Mouse (Mus musculus): ENCODE results near the gene Prdm16. TPM values are rescaled to one million over a fixed set of nuclear protein-coding genes. Genes with fewer than 3 reads are reported as not detected.

Prdm16 gene
- polyA plus RNA-seq, 1 experiment from 2014 or later, result 7.7 TPM

DNA sequence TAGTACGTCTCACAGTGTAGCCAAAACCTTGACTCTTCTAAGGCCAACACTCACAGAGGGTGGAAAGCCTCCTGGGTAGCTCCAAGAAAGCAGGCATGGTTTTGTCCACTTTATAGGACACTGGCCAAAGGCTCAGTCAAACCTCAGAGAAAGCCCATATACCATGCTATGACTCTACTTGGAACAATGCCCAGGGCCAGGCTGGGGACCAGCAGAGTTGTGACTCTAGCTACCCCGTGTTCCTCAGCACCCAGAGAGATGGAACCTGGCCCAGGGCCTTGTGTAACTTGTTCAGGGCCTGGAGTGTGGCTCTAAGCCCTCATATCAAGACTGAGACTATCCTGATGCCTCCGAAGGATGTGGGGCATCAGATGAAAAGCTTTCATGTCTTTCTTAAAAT lies 178.9 kb downstream of the Prdm16 start:
- Histone ChIP-seq H3K9ac (replicated peaks) (no peak overlapping the region), H3K4me1 (peaks cover 6% of the 10 kb centered on the region; the same call in 1 of the 2 replicates), H3K4me3 (replicated peaks) (no peak overlapping the region), H3K4me2 (no peak overlapping the region), H3K27ac (replicated peaks) (no peak overlapping the region), H3K27me3 (replicated peaks) (peaks cover 57% of the 10 kb centered on the region), H3K36me3 (no peaks in the 10 kb centered on the region), H3K9me3 (replicated peaks) (no peaks in the 10 kb centered on the region)
- WGBS, result 84% methylated on average over 3 of the region's 3 CpGs
- ATAC-seq (ENCODE audit: low FRiP score), result no peak

DNA sequence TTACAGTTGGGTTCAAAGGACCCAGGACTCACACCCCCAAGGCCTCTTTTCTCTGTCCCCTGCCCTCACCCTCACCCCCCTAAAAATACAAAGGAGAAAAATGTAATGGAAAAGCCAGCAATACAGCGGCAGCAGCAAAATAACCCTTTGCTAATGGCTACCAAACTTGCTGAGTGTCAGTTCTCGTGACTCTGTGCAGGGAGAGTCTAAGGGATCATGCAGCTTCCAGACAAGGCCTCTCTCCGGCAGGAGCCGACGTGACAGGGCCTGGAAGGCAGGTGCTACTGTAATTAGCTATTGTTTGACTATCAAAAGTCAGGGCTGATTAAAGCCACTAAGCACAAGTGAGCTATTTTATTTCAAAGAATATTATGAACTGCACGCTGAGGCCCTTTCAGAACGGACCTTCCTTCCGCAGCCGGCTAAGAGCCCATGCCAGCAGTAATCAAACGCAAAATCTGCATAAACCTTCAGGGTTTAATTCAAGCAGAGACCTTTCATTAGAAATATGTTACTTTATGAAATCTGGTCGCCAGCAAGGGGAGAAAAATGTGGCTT lies 180.3 kb downstream of the Prdm16 start:
- Histone ChIP-seq H3K9ac (replicated peaks) (no peak overlapping the region), H3K27me3 (replicated peaks) (peaks cover 56% of the 10 kb centered on the region)

DNA sequence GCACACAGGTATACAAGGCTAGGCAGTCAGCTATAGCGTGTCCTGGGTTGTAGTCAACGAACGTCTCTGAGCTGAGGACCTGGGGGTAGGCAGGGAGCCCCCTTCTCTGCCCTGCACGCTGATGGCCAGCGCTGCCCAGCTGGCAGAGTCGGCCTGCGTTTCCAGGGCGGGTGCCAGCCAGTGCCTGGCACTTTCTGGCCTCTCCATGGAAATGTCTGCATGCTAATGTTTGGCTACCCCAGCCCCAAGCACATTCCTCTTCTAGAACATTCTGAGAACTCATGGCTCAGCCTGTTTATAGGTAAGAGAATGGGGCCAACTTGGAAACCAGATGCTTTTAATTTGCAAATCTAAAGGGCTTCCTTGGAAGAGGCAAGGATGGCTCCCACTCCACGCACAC lies 186.2 kb downstream of the Prdm16 start:
- no peak for ATAC-seq (ENCODE audit: low FRiP score)
- peaks cover 60% of the 10 kb centered on the region for H3K27me3 ChIP-seq (replicated peaks)
- H3K27ac ChIP-seq (replicated peaks), result no peak overlapping the region
- no peaks in the 10 kb centered on the region for H3K36me3 ChIP-seq
- H3K4me2 ChIP-seq, result no peak overlapping the region
- no peak overlapping the region for H3K4me3 ChIP-seq (replicated peaks)
- no peak overlapping the region for H3K9ac ChIP-seq (replicated peaks)
- H3K4me1 ChIP-seq, result peaks cover 6% of the 10 kb centered on the region; the same call in 1 of the 2 replicates
- no peaks in the 10 kb centered on the region for H3K9me3 ChIP-seq (replicated peaks)
- 88% methylated on average over 9 of the region's 9 CpGs for WGBS

More for the DNA sequence above, 180.3 kb downstream of the Prdm16 start:
- Histone ChIP-seq H3K36me3 (no peaks in the 10 kb centered on the region), H3K27ac (replicated peaks) (no peak overlapping the region), H3K4me3 (replicated peaks) (no peak overlapping the region), H3K4me2 (no peak overlapping the region), H3K9me3 (replicated peaks) (no peaks in the 10 kb centered on the region), H3K4me1 (peaks cover 6% of the 10 kb centered on the region; the same call in 1 of the 2 replicates)
- 41% methylated on average over 11 of the region's 11 CpGs for WGBS
- no peak for ATAC-seq (ENCODE audit: low FRiP score)

DNA sequence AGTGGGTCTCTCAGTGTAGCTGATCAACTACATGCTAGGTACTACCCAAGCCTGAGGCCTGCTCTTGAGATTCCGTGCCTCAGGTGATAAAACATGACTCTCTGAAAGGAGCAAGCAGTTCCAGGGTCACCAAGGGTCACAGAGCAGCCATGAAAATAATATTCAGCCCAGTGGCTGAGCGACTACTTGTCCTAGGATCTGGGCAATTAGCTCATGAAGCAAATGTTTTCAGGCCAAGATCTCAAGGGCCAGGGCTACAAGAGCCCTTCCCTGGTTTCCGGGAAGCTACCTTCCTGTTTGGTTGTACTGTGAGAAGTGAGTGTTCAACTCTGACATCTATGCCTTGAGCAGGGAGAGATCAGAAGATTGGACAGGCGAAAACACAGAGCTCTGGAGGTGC lies 186.6 kb downstream of the Prdm16 start:
- Histone ChIP-seq H3K4me3 (replicated peaks) (no peak overlapping the region), H3K4me2 (no peak overlapping the region), H3K27me3 (replicated peaks) (peaks cover 60% of the 10 kb centered on the region), H3K9ac (replicated peaks) (no peak overlapping the region), H3K27ac (replicated peaks) (no peak overlapping the region), H3K36me3 (no peaks in the 10 kb centered on the region), H3K4me1 (peaks cover 6% of the 10 kb centered on the region; the same call in 1 of the 2 replicates), H3K9me3 (replicated peaks) (no peaks in the 10 kb centered on the region)
- WGBS, result 79% methylated on average over 4 of the region's 4 CpGs
- ATAC-seq (ENCODE audit: low FRiP score), result no peak

DNA sequence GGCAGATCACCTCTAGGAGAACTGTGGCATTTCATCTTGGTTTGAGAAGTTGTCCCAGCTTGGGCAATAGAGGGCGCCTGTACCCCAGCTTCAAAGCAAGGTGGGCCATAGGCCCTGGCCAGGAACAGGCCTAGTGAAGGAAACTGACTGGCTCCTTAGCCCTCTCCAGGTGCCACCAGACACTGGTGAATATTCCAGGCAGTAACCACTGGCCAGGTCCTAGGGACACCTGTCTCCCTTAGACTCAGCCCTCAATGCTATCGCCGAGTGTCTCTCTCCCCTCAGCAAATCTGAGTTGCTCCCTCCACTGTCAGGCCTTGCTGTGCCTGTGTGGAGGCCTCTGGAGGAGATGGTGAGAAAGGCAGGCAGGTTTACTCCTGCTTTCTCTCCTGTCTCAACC lies 187.3 kb downstream of the Prdm16 start:
- ATAC-seq (ENCODE audit: low FRiP score), result no peak
- H3K36me3 ChIP-seq, result no peaks in the 10 kb centered on the region

DNA sequence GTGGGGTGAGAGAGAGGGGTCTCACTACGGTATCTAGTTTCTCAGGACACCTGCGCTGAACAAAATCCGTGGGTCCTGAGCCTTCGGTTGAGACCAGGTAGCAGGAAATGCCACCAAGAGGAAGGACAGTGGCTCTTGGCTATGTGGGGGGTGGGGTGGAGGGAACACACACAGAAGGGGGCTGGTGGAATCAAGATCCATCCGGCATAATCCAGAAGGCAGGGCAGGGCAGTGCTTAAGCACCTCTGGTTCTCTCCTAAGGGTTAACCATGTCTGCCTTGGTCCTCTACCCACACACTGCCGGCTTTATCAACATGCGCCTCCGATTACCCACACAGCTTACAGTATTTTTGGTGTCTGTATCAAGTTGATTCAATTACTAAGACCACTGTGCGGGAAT lies 191.0 kb downstream of the Prdm16 start:
- H3K27ac ChIP-seq (replicated peaks), result no peak overlapping the region
- H3K27me3 ChIP-seq (replicated peaks), result peaks cover 61% of the 10 kb centered on the region
- no peak overlapping the region for H3K4me3 ChIP-seq (replicated peaks)
- no peak for ATAC-seq (ENCODE audit: low FRiP score)
- no peak overlapping the region for H3K9ac ChIP-seq (replicated peaks)
- H3K4me1 ChIP-seq, result peaks cover 6% of the 10 kb centered on the region; the same call in 1 of the 2 replicates
- 72% methylated on average over 9 of the region's 9 CpGs for WGBS
- no peak overlapping the region for H3K4me2 ChIP-seq
- H3K9me3 ChIP-seq (replicated peaks), result no peaks in the 10 kb centered on the region
- H3K36me3 ChIP-seq, result no peaks in the 10 kb centered on the region

More for the DNA sequence above, 187.3 kb downstream of the Prdm16 start:
- H3K4me2 ChIP-seq, result no peak overlapping the region
- no peaks in the 10 kb centered on the region for H3K9me3 ChIP-seq (replicated peaks)
- H3K27me3 ChIP-seq (replicated peaks), result peaks cover 60% of the 10 kb centered on the region
- H3K4me1 ChIP-seq, result peaks cover 6% of the 10 kb centered on the region; the same call in 1 of the 2 replicates
- no peak overlapping the region for H3K4me3 ChIP-seq (replicated peaks)
- no peak overlapping the region for H3K9ac ChIP-seq (replicated peaks)
- H3K27ac ChIP-seq (replicated peaks), result no peak overlapping the region; the same call in 1 of the 2 replicates
- 15% methylated on average over 3 of the region's 3 CpGs for WGBS

DNA sequence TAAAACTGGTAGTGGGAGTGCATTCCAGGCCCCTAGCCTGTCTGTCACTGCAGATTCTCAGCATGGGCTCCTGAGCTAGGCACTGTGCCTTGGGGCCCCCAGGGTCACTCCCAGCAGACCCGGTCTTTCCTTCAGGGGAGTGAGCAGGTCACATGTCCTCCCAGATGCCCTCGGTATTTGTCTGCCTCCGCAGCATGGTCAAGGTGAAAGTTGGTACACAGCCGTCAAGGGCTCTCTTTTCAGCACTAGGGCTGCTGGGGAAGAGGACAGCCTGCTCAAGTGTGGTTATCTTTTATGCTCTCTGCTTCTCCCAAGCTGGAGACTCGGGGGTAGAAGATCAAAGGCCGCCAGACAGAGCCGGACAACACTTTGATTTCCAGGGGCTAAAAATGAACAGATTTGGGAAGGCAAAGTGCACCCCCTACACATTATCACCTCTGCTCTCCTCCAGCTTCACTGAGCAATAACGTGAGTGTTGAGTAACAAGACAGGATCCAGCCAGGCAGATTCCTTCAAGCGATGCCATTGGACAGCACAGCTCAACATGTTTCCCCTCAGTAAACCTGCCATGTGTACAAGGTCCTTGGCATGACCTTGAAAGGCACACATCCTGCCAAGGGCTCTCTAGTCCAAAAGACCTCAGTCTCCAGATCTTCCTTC lies 193.9 kb downstream of the Prdm16 start:
- Histone ChIP-seq H3K27me3 (replicated peaks) (peaks cover 50% of the 10 kb centered on the region), H3K4me3 (replicated peaks) (no peak overlapping the region), H3K36me3 (no peaks in the 10 kb centered on the region), H3K9ac (replicated peaks) (no peak overlapping the region), H3K27ac (replicated peaks) (no peak overlapping the region), H3K4me1 (peaks cover 7% of the 10 kb centered on the region; the same call in 1 of the 2 replicates), H3K4me2 (no peak overlapping the region), H3K9me3 (replicated peaks) (no peaks in the 10 kb centered on the region)
- WGBS, result 57% methylated on average over 9 of the region's 9 CpGs
- no peak for ATAC-seq (ENCODE audit: low FRiP score)

DNA sequence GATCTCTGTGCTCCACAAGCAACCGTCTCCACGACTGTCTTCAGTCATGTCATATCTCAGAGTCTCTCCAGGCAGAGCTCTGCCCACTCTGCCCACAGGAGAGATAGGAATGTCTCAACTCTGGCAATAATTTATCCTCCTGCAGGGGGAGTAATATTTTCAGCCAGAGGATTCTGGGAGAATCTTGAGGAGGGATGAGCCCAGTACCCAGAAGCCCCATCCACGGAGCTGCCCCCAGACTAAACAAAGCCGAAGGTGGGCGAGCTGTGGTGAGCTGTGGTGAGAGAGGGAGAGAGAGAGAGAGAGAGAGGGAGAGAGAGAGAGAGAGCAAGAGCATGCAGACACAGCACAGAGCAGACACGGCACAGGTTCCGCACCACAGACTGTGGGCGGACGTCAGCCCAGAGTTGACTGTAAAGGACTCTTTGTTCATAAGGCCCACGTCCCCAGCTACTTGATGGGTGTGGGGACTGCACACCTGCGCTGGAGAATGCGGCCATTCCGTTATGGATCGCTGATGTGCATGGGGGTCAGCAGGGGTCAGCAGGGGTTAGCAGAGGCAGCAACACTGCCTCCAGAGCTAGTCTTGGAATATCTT lies 197.1 kb downstream of the Prdm16 start:
- 71% methylated on average over 14 of the region's 14 CpGs for WGBS
- Histone ChIP-seq H3K4me1 (peaks cover 7% of the 10 kb centered on the region; the same call in 1 of the 2 replicates), H3K4me3 (replicated peaks) (no peak overlapping the region), H3K9ac (replicated peaks) (no peak overlapping the region), H3K27ac (replicated peaks) (no peak overlapping the region), H3K9me3 (replicated peaks) (no peaks in the 10 kb centered on the region), H3K36me3 (no peaks in the 10 kb centered on the region), H3K4me2 (no peak overlapping the region), H3K27me3 (replicated peaks) (peaks cover 28% of the 10 kb centered on the region)
- no peak for ATAC-seq (ENCODE audit: low FRiP score)

GRCm38 (mm10) chr4:154438610-154439009 lies 198.1 kb downstream of the Prdm16 start:
- WGBS, result 67% methylated on average over 15 of the region's 15 CpGs

DNA sequence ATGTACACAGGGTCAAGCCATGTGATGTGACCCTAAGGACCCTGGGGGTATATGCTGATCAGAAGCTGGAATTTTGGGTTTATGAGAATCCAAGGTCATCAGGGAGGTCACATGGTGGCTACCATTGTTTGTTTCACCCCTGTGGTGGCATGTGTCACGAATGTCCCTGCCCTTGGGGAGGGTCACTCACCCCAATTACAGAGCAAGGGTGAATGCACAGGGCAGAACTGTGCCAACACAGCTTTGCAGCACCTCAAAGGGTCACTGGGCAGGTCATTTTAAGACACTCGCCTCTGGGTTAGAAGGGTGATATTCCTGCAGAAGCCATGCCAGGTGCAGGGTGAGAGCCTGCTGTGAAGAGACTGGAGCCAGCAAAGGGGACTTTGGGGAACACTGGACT lies 206.9 kb downstream of the Prdm16 start:
- Histone ChIP-seq H3K9me3 (replicated peaks) (no peaks in the 10 kb centered on the region), H3K27ac (replicated peaks) (no peak overlapping the region), H3K27me3 (replicated peaks) (peaks cover 11% of the 10 kb centered on the region; the same call in 1 of the 2 replicates), H3K4me3 (replicated peaks) (no peak overlapping the region), H3K9ac (replicated peaks) (no peak overlapping the region), H3K4me2 (no peak overlapping the region), H3K4me1 (peaks cover 9% of the 10 kb centered on the region), H3K36me3 (no peaks in the 10 kb centered on the region)
- 71% methylated on average over 2 of the region's 2 CpGs for WGBS
- no peak for ATAC-seq (ENCODE audit: low FRiP score)

More at GRCm38 (mm10) chr4:154438610-154439009, 198.1 kb downstream of the Prdm16 start:
- H3K27me3 ChIP-seq (replicated peaks), result peaks cover 23% of the 10 kb centered on the region
- no peaks in the 10 kb centered on the region for H3K36me3 ChIP-seq
- ATAC-seq (ENCODE audit: low FRiP score), result no peak
- peaks cover 7% of the 10 kb centered on the region; the same call in 1 of the 2 replicates for H3K4me1 ChIP-seq
- no peak overlapping the region for H3K27ac ChIP-seq (replicated peaks)
- no peaks in the 10 kb centered on the region for H3K9me3 ChIP-seq (replicated peaks)
- H3K4me3 ChIP-seq (replicated peaks), result no peak overlapping the region
- H3K9ac ChIP-seq (replicated peaks), result no peak overlapping the region
- H3K4me2 ChIP-seq, result no peak overlapping the region

DNA sequence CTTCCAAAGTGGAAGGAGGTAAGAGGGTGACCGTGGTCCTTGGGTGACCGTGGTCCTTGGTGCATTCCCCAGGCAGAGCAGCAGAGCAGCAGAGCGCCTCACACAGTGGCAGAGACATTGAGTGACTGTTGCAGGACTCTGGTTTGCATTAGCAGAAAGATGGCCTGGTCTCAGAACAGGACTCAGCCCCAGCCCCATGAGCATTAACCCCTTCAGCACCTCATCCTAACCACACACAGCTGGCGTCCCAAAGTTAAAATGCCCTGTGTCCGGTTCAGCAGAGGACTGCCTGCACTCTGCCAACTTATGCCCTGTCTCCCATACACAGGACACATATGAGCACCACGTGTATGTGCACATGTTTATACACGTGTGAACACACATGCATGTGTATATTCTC lies 209.8 kb downstream of the Prdm16 start:
- Histone ChIP-seq H3K36me3 (no peaks in the 10 kb centered on the region), H3K9me3 (replicated peaks) (no peaks in the 10 kb centered on the region), H3K9ac (replicated peaks) (no peak overlapping the region), H3K27me3 (replicated peaks) (peaks cover 21% of the 10 kb centered on the region), H3K4me1 (peaks cover 20% of the 10 kb centered on the region), H3K27ac (replicated peaks) (no peak overlapping the region), H3K4me3 (replicated peaks) (no peak overlapping the region), H3K4me2 (no peak overlapping the region)
- no peak for ATAC-seq (ENCODE audit: low FRiP score)
- 89% methylated on average over 7 of the region's 7 CpGs for WGBS

DNA sequence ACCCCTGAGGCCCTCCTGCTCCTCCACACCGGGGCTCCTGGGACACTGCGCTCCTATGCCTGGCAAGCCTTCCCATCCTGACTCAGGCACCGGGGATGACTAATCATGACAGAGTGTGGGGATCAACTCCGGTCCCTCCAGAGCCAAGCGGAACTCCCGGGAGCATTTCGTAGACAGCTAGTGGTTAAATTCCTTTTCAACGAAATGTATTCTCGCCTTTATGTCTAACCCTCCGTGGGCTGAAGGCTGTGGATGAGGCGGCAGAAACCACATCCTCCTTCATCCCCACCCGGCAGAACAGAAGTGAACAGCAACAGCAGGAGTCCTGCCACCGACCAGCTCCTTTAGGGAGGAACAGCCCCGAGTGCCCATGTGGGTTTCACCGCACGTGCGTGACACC lies 211.4 kb downstream of the Prdm16 start:
- no peak overlapping the region for H3K9ac ChIP-seq (replicated peaks)
- H3K4me3 ChIP-seq (replicated peaks), result no peak overlapping the region
- H3K27me3 ChIP-seq (replicated peaks), result peaks cover 27% of the 10 kb centered on the region
- no peak overlapping the region for H3K4me2 ChIP-seq
- no peak overlapping the region for H3K27ac ChIP-seq (replicated peaks)
- WGBS, result 63% methylated on average over 17 of the region's 17 CpGs
- peaks cover 20% of the 10 kb centered on the region for H3K4me1 ChIP-seq
- H3K9me3 ChIP-seq (replicated peaks), result no peaks in the 10 kb centered on the region
- ATAC-seq (ENCODE audit: low FRiP score), result no peak
- no peaks in the 10 kb centered on the region for H3K36me3 ChIP-seq
